Comparison of ENCODE assay signal across 22 mouse cellular contexts in genomic region chr16:77355260-77355659, GRCm38 (mm10).
DNase-seq lines count a peak whose midpoint lies in the region; ATAC-seq and TF ChIP-seq lines count a peak whose summit lies in the region.
"Had no signal": no experiment of that assay in that cellular context is flagged by ENCODE, and none has a peak within 500 bp of the region (broad histone marks: within the 10 kb centered on the region; RNA-seq: fewer than 3 reads in every experiment).

No protein-coding gene starts in this region.

- H3K9ac ChIP-seq in heart, embryonic 13.5 days: no peak overlapping the region
- H3K9ac ChIP-seq in heart, embryonic 11.5 days (ENCODE audit: low read depth, low read length): no peak overlapping the region
- no peak overlapping the region for H3K9ac ChIP-seq in limb, embryonic 14.5 days (ENCODE audit: low read depth, low read length, severe bottlenecking)
- H3K9ac ChIP-seq: embryonic facial prominence, embryonic 13.5 days; forebrain, embryonic 12.5 days; hindbrain, embryonic 13.5 days had no signal

- TF ChIP-seq POLR2A in limb, embryonic 14.5 days (IDR thresholded peaks at IDR 0.05; ENCODE audit: borderline replicate concordance, extremely low read depth, insufficient read depth, insufficient read length): no peak

- no peaks in the 10 kb centered on the region for H3K9me3 ChIP-seq in heart, embryonic 13.5 days
- no peaks in the 10 kb centered on the region for H3K9me3 ChIP-seq in heart, embryonic 11.5 days (replicated peaks; ENCODE audit: control insufficient read depth, low read length)
- no peaks in the 10 kb centered on the region for H3K9me3 ChIP-seq in limb, embryonic 10.5 days (replicated peaks)
- H3K9me3 ChIP-seq in limb, embryonic 14.5 days (ENCODE audit: control insufficient read depth, low read length): no peaks in the 10 kb centered on the region
- H3K9me3 ChIP-seq: embryonic facial prominence, embryonic 13.5 days; forebrain, embryonic 12.5 days; hindbrain, embryonic 13.5 days had no signal

- WGBS in heart, embryonic 13.5 days: 89% methylated on average over 5 of the region's 5 CpGs
- 81% methylated on average over 5 of the region's 5 CpGs for WGBS in heart, embryonic 11.5 days (ENCODE audit: insufficient replicate concordance)
- 44% methylated on average over 5 of the region's 5 CpGs for WGBS in limb, embryonic 10.5 days
- WGBS in limb, embryonic 14.5 days: 33% methylated on average over 5 of the region's 5 CpGs

- DNase-seq in embryo, embryonic 10.5 days (ENCODE audit: low spot score): peak; percentile 31
- DNase-seq in limb, embryonic 10.5 days (ENCODE audit: low spot score): peak; percentile 42
- no peak for DNase-seq in limb, embryonic 14.5 days (ENCODE audit: low spot score)
- DNase-seq in liver: no peak
- no peak for DNase-seq in cerebellum, postnatal 36 days
- DNase-seq: adrenal gland, adult 2 months; adrenal gland, postnatal 25 days; cerebellum, adult 18-20 months; cerebellum, adult 9-11 months; gastrocnemius, adult 2 months; gastrocnemius, postnatal 25 days; heart, postnatal 10 days; heart, postnatal 4 days; kidney, adult 8-10 months had no signal

- H3K4me1 ChIP-seq in heart, embryonic 13.5 days: peaks cover 8% of the 10 kb centered on the region
- H3K4me1 ChIP-seq in heart, embryonic 11.5 days (ENCODE audit: control insufficient read depth, insufficient read depth, low read length): 0 out of 2 replicates have a peak, but pooled peaks cover 2% of the 10 kb centered on the region
- H3K4me1 ChIP-seq in limb, embryonic 10.5 days: peaks cover 17% of the 10 kb centered on the region
- H3K4me1 ChIP-seq in limb, embryonic 14.5 days (ENCODE audit: control insufficient read depth, insufficient read depth, low read length): 0 out of 2 replicates have a peak, but pooled peaks cover 3% of the 10 kb centered on the region
- H3K4me1 ChIP-seq: embryonic facial prominence, embryonic 13.5 days; hindbrain, embryonic 13.5 days had no signal

- H3K27me3 ChIP-seq in heart, embryonic 13.5 days (replicated peaks): no peaks in the 10 kb centered on the region
- H3K27me3 ChIP-seq in heart, embryonic 11.5 days (ENCODE audit: control insufficient read depth, insufficient read depth, low read length): no peaks in the 10 kb centered on the region
- H3K27me3 ChIP-seq in limb, embryonic 10.5 days (ENCODE audit: low read depth, poor library complexity, severe bottlenecking): no peaks in the 10 kb centered on the region
- H3K27me3 ChIP-seq in limb, embryonic 14.5 days (ENCODE audit: control insufficient read depth, insufficient read depth, low read length): no peaks in the 10 kb centered on the region
- H3K27me3 ChIP-seq: CH12.LX; embryonic facial prominence, embryonic 13.5 days; forebrain, embryonic 12.5 days; hindbrain, embryonic 13.5 days had no signal

- ATAC-seq in heart, embryonic 13.5 days (ENCODE audit: extremely low read depth, insufficient number of reproducible peaks, low FRiP score, low TSS enrichment): no peak
- ATAC-seq in heart, embryonic 11.5 days (replicated peaks; ENCODE audit: insufficient number of reproducible peaks, low FRiP score, low TSS enrichment): no peak
- peak; percentile 67; the same call in 1 of the 2 replicates for ATAC-seq in limb, embryonic 14.5 days (ENCODE audit: low FRiP score, low read depth)
- no peak for ATAC-seq in inflammation-experienced regulatory T-cells, adult 6 months
- ATAC-seq: intestine, postnatal 0 days had no signal

- no peak overlapping the region for H3K4me2 ChIP-seq in heart, embryonic 13.5 days
- H3K4me2 ChIP-seq in heart, embryonic 11.5 days: no peak overlapping the region
- no peak overlapping the region for H3K4me2 ChIP-seq in limb, embryonic 14.5 days (replicated peaks; ENCODE audit: low read depth, low read length, severe bottlenecking)
- H3K4me2 ChIP-seq: embryonic facial prominence, embryonic 13.5 days; forebrain, embryonic 12.5 days; hindbrain, embryonic 13.5 days had no signal

- no peaks in the 10 kb centered on the region; the same call in 1 of the 2 replicates for H3K36me3 ChIP-seq in heart, embryonic 13.5 days
- no peaks in the 10 kb centered on the region for H3K36me3 ChIP-seq in heart, embryonic 11.5 days (ENCODE audit: control insufficient read depth, insufficient read depth, low read length)
- peaks cover 3% of the 10 kb centered on the region; the same call in 1 of the 2 replicates for H3K36me3 ChIP-seq in limb, embryonic 10.5 days
- H3K36me3 ChIP-seq in limb, embryonic 14.5 days (ENCODE audit: control insufficient read depth, insufficient read depth, low read length): no peaks in the 10 kb centered on the region
- H3K36me3 ChIP-seq: embryonic facial prominence, embryonic 13.5 days; hindbrain, embryonic 13.5 days had no signal

- no peak overlapping the region for H3K4me3 ChIP-seq in heart, embryonic 13.5 days
- no peak overlapping the region for H3K4me3 ChIP-seq in heart, embryonic 11.5 days (ENCODE audit: low read depth, low read length)
- H3K4me3 ChIP-seq in limb, embryonic 10.5 days: no peak overlapping the region
- no peak overlapping the region for H3K4me3 ChIP-seq in limb, embryonic 14.5 days (replicated peaks; ENCODE audit: low read length)
- H3K4me3 ChIP-seq: embryonic facial prominence, embryonic 13.5 days; forebrain, embryonic 12.5 days; gastrocnemius, adult 2 months; hindbrain, embryonic 13.5 days had no signal

- 0 out of 2 replicates have a peak overlapping the region, but pooled peaks have one; percentile 2 for H3K27ac ChIP-seq in heart, embryonic 13.5 days (replicated peaks)
- H3K27ac ChIP-seq in heart, embryonic 11.5 days (ENCODE audit: low read depth, low read length): no peak overlapping the region
- no peak overlapping the region for H3K27ac ChIP-seq in limb, embryonic 10.5 days
- no peak overlapping the region for H3K27ac ChIP-seq in limb, embryonic 14.5 days (replicated peaks; ENCODE audit: low read depth, low read length)
- H3K27ac ChIP-seq: embryonic facial prominence, embryonic 13.5 days; forebrain, embryonic 12.5 days; gastrocnemius, adult 2 months; hindbrain, embryonic 13.5 days had no signal

Comparison
In these comparisons a context has a peak if more than half of its experiments do, and no peak if none do; other contexts are left out.
1. DNase-seq: peak in embryo, embryonic 10.5 days (single experiment) and limb, embryonic 10.5 days (single experiment); none in limb, embryonic 14.5 days (single experiment), liver (single experiment) and cerebellum, postnatal 36 days (0 of 2).